Mouse (Mus musculus) lung, postnatal 0 days (tissue): ENCODE measurements around the gene Rnf223.

Source experiments
- CTCF ChIP-seq: IDR thresholded peaks from 2 replicates; pipeline ENCODE4 v1.5.1; 2016; ENCODE audit warnings: antibody characterized with exemption, mild to moderate bottlenecking
- EP300 ChIP-seq: IDR thresholded peaks from 2 replicates; pipeline ENCODE4 v1.6.1; 2016; ENCODE audit warnings: antibody characterized with exemption, mild to moderate bottlenecking, control low read depth

GRCm38 (mm10) chr4:156097770-156098366 is 32.4 kb upstream of the Rnf223 start:
- TF ChIP-seq CTCF (no peak), EP300 (no peak)
